Mouse (Mus musculus) kidney, postnatal 0 days (tissue): ENCODE measurements around the gene Fam114a1. TPM values are rescaled to one million over a fixed set of nuclear protein-coding genes. Genes with fewer than 3 reads are reported as not detected.
A peak's percentile ranks its signal among the peaks of the same experiment; 100 is the strongest.

Source experiments
- ATAC-seq: fragments of 200-750 bp; cut with Nextera tagmentation; replicated peaks from 2 replicates; pipeline ENCODE4 v1.8.0; 2017; ENCODE audit warnings: low read depth, moderate number of reproducible peaks, moderate TSS enrichment, moderate library complexity; ENCODE audit not compliant: low FRiP score
- DNase-seq: peaks from one replicate; pipeline ENCODE4 v3.0.0-alpha.2; 2016; ENCODE audit warnings: low spot score
- H3K27ac ChIP-seq: fragments of 300-500 bp; sonication (generic); 2 replicates; pipeline ENCODE4 v1.5.1; 2014; ENCODE audit warnings: mild to moderate bottlenecking
- H3K27me3 ChIP-seq: fragments of 300-500 bp; sonication (generic); 2 replicates; pipeline ENCODE4 v1.6.1; 2014; ENCODE audit warnings: low read length, mixed read lengths; ENCODE audit not compliant: insufficient read depth
- H3K36me3 ChIP-seq: fragments of 300-500 bp; sonication (generic); 2 replicates; pipeline ENCODE4 v1.6.1; 2014; ENCODE audit warnings: low read length, mixed read lengths; ENCODE audit not compliant: insufficient read depth
- H3K4me1 ChIP-seq: fragments of 300-500 bp; sonication (generic); replicated peaks from 2 replicates; pipeline ENCODE4 v1.6.1; 2014; ENCODE audit warnings: antibody characterized with exemption, low read length, mixed read lengths; ENCODE audit not compliant: insufficient read depth
- H3K4me2 ChIP-seq: fragments of 300-500 bp; sonication (generic); 2 replicates; pipeline ENCODE4 v1.6.1; 2014; ENCODE audit warnings: mild to moderate bottlenecking, low read length, moderate library complexity, mixed read lengths
- H3K4me3 ChIP-seq: fragments of 300-500 bp; sonication (generic); replicated peaks from 2 replicates; pipeline ENCODE4 v1.5.1; 2014; ENCODE audit warnings: low read depth, low read length
- H3K9ac ChIP-seq: fragments of 300-500 bp; sonication (generic); 2 replicates; pipeline ENCODE4 v1.6.1; 2014; ENCODE audit warnings: low read depth, low read length
- H3K9me3 ChIP-seq: fragments of 300-500 bp; sonication (generic); replicated peaks from 2 replicates; pipeline ENCODE4 v1.6.1; 2016; ENCODE audit warnings: low read length, inconsistent platforms, mixed read lengths
- CTCF ChIP-seq: IDR thresholded peaks from 2 replicates; pipeline ENCODE4 v1.5.1; 2016; ENCODE audit warnings: antibody characterized with exemption, low read depth, mild to moderate bottlenecking, moderate library complexity
- WGBS: fragments of 180-500 bp; shearing (Covaris S2); extraction: QIAGEN DNeasy Blood & Tissue Kit; methylation state at CpG from one replicate; pipeline ENCODE4 v1.1.7; 2014; 5-methylcytosine and 5-hydroxymethylcytosine counted together
- polyA plus RNA-seq: library from polyadenylated mRNA; unstranded; fragments of >200 nt; fragmentation: Nextera tagmentation; extraction: Ambion mirVana; gene quantifications from 2 replicates; pipeline ENCODE4 v1.2.1, GENCODE M21; 2015

Fam114a1 gene
- polyA plus RNA-seq, 1 experiment from 2014 or later = 28.9 TPM

DNA sequence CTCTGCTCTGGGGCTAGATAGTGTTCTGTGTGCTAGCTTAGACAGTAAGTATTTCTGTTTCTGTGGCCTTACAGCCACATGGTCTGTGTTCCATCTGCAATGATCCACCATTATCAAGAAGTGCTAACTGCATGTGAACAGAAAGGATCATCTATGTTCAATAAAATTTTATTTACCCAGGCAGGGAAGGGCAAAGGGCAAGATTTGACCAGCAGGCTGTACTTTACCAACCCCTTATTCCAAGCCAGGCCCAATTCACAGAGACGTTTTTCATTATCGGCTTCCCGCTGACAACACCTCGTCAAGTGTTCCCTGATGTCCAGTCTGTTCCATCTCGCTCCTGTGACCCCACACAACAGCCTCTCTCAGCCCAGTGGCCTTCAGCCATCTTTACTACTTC is 5.2 kb downstream of the Fam114a1 start:
- no peak overlapping the region for H3K4me2 ChIP-seq
- ATAC-seq = no peak

DNA sequence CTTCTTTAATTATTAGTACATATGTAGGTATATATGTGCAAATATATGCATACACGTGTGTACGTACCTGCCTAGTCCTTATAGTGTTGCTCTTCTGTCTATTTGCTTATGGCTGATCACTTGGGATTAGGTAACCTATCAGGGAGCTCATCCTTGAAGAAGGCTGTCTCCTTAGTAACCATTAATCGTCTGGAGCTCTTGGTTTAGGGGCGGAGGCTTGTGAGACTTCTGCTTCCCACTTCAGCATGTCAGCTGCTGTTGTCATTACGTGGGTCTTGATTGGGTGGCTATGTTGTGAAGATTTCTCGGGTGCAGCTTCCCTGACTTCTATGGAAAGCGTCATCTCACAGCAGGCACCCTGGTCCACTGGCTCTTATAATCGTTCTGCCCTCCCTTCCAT is 7.3 kb downstream of the Fam114a1 start:
- H3K36me3 ChIP-seq = peaks cover 9% of the 10 kb centered on the region; the same call in 1 of the 2 replicates
- no peaks in the 10 kb centered on the region for H3K27me3 ChIP-seq
- no peak overlapping the region for H3K9ac ChIP-seq
- H3K4me2 ChIP-seq = no peak overlapping the region
- TF ChIP-seq CTCF = no peak
- no peak overlapping the region for H3K27ac ChIP-seq
- H3K4me3 ChIP-seq = no peak overlapping the region
- WGBS = 82% methylated on average over 8 of the region's 8 CpGs
- H3K9me3 ChIP-seq = no peaks in the 10 kb centered on the region
- H3K4me1 ChIP-seq = no peaks in the 10 kb centered on the region
- ATAC-seq (no peak), DNase-seq (no peak)

More for the DNA sequence above, 5.2 kb downstream of the Fam114a1 start:
- H3K4me3 ChIP-seq = no peak overlapping the region
- no peaks in the 10 kb centered on the region for H3K27me3 ChIP-seq
- no peak for DNase-seq
- WGBS = 78% methylated on average over 5 of the region's 5 CpGs
- H3K36me3 ChIP-seq = no peaks in the 10 kb centered on the region
- TF ChIP-seq CTCF = no peak
- no peaks in the 10 kb centered on the region for H3K9me3 ChIP-seq
- H3K27ac ChIP-seq = no peak overlapping the region
- H3K9ac ChIP-seq = no peak overlapping the region
- H3K4me1 ChIP-seq = no peaks in the 10 kb centered on the region; the same call in 1 of the 2 replicates

DNA sequence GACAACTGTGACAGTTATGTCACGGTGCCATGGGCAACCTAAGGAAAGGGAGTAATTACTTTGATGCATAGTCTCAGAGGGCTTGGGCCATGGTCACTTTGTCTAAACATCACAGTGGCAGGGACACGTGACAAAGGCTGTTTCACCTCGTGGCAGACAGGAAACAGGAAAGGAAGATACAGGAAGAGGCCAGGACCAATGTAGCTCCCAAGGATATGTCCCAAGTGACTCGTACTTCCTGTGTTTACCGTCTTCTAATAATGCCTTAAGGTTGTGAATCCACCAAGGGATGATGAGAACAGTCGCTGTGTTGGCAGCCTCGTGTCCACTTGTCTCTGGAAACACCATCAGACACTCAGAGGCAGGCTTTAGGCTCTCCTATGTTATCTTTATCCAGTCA is 16.1 kb downstream of the Fam114a1 start:
- no peaks in the 10 kb centered on the region for H3K27me3 ChIP-seq
- DNase-seq = peak; percentile 22
- H3K4me2 ChIP-seq = no peak overlapping the region
- no peak for TF ChIP-seq CTCF
- ATAC-seq = no peak
- no peak overlapping the region for H3K9ac ChIP-seq
- H3K27ac ChIP-seq = no peak overlapping the region
- no peaks in the 10 kb centered on the region for H3K4me1 ChIP-seq
- WGBS = 46% methylated on average over 7 of the region's 7 CpGs
- no peak overlapping the region for H3K4me3 ChIP-seq
- H3K36me3 ChIP-seq = peaks cover 16% of the 10 kb centered on the region; the same call in 1 of the 2 replicates
- H3K9me3 ChIP-seq = no peaks in the 10 kb centered on the region

DNA sequence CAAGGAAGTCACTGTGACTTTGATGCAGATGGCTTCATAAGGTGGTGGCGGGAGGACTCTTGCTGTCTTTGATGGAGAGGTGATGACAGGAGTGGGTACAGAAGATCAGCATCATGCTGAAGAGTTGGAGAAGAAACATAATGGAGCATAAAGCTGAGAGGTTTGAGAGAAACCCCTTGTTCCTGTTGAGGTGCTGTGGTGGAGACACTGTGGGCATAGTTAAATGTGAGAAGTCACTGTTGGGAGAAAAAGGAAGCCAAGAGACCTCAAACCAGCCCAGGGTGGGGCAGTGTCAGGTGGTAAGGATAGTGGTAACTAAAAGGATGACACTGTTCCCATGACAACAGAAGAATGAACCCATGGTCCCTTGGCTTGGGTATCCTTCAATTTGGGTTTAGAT is 20.1 kb downstream of the Fam114a1 start:
- no peak for DNase-seq
- no peaks in the 10 kb centered on the region for H3K27me3 ChIP-seq
- H3K9ac ChIP-seq = no peak overlapping the region
- no peaks in the 10 kb centered on the region for H3K9me3 ChIP-seq
- no peak overlapping the region for H3K4me3 ChIP-seq
- no peak for ATAC-seq
- WGBS = 100% methylated on average over 1 of the region's 1 CpGs
- no peak overlapping the region for H3K4me2 ChIP-seq
- no peaks in the 10 kb centered on the region for H3K4me1 ChIP-seq
- TF ChIP-seq CTCF = no peak
- H3K36me3 ChIP-seq = peaks cover 9% of the 10 kb centered on the region; the same call in 1 of the 2 replicates
- H3K27ac ChIP-seq = no peak overlapping the region

DNA sequence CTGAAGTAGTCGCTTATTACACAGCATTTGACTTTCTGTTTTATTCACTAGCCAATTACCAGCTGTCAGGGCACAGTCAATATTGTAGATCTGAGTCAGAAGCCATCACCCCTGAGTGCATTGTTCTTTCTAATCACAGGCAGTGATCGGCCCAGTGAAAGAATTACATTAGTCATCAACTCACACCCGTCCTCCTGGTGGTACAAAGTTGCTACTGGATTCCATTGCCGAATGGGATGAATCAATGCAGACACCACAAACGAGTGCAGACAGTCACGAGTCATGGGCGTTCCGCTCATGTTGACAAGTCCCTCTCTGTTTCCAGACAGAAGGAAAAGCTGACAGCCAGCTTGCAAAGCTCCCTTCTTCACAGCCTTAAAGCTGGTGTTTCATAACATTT is 22.7 kb downstream of the Fam114a1 start:
- WGBS = 74% methylated on average over 8 of the region's 8 CpGs
- peak; percentile 26; the same call in 1 of the 2 replicates for TF ChIP-seq CTCF

DNA sequence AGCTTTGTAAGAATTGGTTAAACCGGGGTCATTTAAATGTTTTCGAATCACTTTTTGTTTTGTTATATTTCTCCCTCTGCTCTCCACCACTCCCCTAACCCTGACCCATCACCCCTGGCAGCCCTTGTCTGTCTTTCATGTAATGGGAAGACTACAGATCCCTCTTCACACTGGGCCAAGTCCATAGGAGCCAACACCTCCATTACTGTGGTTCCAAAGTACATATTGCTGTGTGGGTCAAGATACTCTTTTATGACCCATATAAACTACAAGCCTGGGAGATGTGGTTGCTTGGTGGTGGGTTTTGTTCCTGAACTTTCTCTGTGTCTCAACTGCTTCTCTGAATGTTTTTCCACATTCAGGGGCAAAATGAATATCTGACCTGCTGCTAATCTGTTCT is 25.5 kb downstream of the Fam114a1 start:
- Histone ChIP-seq H3K27me3 (no peaks in the 10 kb centered on the region), H3K9me3 (no peaks in the 10 kb centered on the region), H3K4me3 (no peak overlapping the region), H3K9ac (no peak overlapping the region), H3K4me2 (no peak overlapping the region), H3K36me3 (peaks cover 9% of the 10 kb centered on the region; the same call in 1 of the 2 replicates), H3K27ac (no peak overlapping the region), H3K4me1 (no peaks in the 10 kb centered on the region)
- DNase-seq = no peak
- WGBS = 96% methylated on average over 2 of the region's 2 CpGs
- no peak for TF ChIP-seq CTCF
- no peak for ATAC-seq

More for the DNA sequence above, 22.7 kb downstream of the Fam114a1 start:
- Histone ChIP-seq H3K4me1 (no peaks in the 10 kb centered on the region), H3K27me3 (no peaks in the 10 kb centered on the region), H3K27ac (no peak overlapping the region), H3K4me2 (no peak overlapping the region), H3K36me3 (peaks cover 14% of the 10 kb centered on the region; the same call in 1 of the 2 replicates), H3K9ac (no peak overlapping the region), H3K4me3 (no peak overlapping the region), H3K9me3 (no peaks in the 10 kb centered on the region)
- ATAC-seq (no peak), DNase-seq (no peak)
